Mouse (Mus musculus): ENCODE measurements around the gene Gm8271.
"Not testable (repeated sequence)": the region's sequence is repeated elsewhere in the genome, so short reads cannot be mapped to it uniquely, and the experiment has no call there.

Gene Gm8271

DNA sequence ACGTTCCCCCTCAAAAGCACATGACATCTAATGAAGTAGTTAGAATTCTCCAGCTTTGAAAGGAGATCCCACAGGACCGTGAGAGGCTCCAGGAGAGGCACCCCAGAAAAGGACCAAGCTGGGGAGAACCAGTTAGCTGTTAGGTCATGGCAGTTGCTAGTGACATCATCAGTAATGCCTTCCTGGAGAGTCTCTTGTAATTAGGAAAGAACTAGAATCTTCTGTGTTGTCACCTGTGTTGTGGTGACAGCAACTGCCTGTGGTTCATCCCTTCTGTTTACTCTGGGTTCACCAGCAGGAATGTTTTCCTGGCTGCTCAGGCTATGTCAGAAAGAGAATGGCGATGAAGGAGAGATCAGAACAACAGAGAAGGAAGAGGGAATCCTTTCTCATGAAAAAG lies at the start of gene Gm8271:
Gene Gm8271 (plus strand): TSS at position 301 of the 400 bp plus-strand sequence.
- DNase-seq = not testable (repeated sequence)

DNA sequence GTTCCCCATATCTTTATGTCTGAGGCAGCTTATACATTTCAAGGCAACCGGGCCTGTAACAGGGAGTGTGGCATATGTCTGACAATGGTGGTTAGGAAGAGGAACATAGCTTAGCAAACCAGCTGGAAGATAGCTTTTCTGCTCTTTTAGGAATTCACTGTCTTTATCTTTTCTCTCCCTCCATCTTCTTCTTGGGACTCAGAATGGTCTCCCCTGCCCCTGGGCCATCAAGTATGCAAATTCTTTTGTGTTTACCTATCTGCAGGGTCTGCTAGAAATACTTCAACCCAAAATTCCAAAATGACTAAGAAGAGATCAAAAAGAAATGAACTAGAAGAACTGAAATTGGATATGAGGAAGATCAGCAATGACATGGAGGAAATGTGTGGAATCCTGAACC lies 21.4 kb upstream of the Gm8271 start, which contains the start of gene Gm3317:
Gene Gm3317 (plus strand): TSS at position 301 of the 400 bp plus-strand sequence.
- DNase-seq = not testable (repeated sequence)
